Mouse (Mus musculus) right cerebral cortex, postnatal 14 days (tissue): ENCODE results near the gene Eif4b.

ENCODE experiments used
- DNase-seq: peaks from one replicate; pipeline ENCODE4 v3.0.0; 2022

Eif4b gene

DNA sequence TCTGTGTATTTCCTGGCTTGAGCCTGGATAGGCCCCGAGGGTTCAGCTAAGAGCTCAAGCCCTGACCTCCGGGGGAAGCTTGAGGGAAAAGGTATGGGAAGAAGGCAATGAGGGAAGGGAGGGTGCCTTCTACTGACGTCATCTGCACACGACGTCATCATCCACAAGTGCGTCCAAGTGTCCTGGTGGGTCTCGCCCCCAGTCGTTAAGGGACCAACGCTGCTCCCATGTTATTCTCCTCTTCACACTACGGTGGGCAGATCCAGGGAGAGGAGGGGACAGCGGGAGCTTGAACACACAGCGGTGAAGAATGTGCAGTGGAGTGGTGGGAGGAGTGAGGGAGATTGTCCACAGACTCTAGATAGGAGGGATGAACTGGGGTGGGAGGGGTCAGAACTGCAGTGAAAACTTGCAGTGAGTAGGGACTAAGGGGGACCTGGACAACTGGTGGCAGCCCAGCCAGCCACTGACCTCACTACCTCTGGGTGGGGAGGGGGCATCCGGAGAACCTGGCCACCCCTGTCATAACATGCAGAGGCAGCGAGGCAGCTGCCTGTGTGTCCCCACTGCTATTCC lies 29.9 kb downstream of the Eif4b start:
- no peak for DNase-seq

GRCm38 (mm10) chr15:102103947-102104555 lies 30.5 kb downstream of the Eif4b start:
- no peak for DNase-seq

DNA sequence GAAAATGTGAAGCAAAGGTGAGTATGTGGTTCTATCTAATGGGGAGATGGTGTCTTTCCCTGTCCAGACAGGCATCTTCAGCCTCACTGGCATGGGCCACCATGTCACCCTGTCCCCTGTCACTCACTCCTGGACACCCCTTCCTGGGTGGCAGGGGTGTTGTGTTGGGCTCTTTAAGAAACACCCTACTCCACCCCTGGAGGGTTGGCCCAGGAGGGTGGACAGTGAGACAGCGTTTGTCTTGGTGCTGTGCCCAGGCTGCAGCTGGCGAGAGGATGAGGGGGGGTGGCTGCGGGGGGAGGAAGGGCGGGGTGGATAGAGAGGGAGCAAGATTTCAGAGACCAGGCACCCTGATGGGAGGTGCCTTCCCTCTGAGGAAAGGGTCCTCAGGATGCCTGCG lies 31.8 kb downstream of the Eif4b start:
- no peak for DNase-seq

DNA sequence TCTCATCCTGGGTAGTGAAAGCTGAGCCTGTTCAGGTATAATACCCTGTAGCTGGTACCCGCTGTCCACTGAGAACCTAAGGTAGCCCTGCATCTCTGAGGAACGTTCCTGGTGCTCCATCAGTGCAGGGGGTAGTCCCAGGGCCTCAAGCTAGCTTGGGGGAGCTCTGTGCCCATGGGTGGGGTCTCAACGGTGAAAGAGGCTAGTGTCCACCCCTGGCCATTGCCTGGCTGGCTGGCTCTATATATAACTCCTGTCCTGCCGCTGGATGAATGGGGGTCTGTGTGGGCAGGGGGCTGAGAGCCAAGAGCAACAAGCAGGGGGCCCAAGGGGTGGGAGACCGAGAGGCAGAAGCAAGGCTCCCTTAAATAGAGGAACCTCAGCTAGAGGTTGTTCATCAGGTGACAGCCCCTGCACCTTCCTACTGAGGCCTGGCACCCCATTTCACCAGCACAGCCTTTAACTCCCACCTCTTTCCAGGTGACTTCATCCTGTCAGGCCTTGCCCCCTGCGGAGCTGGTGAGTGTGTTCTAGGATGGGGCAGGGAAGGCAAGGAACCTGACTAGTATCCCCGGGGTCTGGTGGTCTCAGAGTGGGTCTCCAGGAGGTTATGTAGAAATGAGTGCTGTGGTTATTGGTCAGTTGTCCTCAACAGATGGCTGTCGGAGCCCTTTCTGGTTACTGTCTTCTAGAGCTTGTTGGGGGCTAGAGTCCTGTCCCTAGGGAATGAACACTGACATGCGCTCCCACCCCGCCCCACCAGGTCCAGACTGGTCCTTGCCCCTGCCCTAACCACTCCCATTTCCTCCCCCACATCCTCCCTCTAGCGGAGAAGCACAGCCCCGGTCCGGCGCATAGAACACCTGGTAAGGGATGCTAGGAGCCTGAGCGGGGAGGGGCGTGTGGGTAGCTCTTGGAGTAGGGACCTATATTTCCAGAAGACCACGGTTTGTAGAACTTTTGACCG lies 32.5 kb downstream of the Eif4b start:
- DNase-seq = no peak

DNA sequence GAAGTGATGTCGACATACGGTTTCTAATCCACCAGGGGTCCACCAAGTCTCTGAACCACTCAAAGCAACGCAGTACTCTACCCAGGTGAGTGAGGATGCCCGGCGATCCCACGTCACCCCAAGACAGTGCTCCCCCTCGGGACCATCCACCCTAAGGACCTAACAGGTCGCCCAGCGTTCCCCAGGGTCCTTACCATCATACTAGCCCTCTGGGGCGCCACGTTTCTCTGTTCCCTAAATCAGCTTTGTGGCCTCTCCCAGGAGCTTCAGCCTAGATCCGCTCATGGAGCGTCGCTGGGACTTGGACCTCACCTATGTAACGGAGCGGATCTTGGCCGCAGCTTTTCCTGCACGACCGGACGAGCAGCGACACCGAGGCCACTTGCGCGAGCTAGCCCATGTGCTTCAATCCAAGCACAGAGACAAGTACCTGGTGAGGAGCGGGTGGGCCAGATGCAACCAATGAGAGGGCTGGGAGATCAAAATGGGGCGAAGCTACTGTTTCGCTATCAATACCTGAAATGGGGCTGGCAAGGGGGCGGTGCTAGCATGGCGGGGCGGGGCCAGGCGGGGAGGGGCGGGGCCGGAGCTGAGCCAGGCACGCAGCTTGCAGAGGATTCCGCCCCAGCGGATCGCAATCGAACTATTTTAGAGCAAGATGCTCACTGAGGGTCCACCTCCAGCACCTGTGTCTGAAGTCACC lies 33.3 kb downstream of the Eif4b start:
- no peak for DNase-seq

- DNase-seq = peak; percentile 80
These were observed 34.4 kb downstream of the Eif4b start for GRCm38 (mm10) chr15:102107689-102108573.

- DNase-seq = peak; percentile 77
These were observed 35.3 kb downstream of the Eif4b start for GRCm38 (mm10) chr15:102108651-102109525.

DNA sequence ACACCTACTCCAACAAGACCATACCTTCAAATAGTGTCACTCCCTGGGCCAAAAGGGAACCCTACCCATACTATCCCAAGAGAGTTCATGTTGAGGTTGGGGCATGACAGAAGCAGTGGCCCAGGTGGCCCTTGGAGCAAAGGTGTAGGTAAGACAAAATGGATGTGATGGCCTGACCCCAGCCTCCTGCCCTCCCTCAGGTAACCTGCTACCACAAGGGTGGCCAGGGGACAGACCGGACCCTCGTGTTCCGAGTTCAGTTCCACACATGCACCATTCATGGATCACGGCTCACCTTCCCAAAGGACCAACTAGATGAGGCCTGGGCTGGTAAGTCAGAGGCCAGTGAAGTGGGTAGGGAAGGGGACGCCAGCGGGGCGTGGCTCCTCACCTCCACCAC lies 36.7 kb downstream of the Eif4b start:
- DNase-seq = no peak

DNA sequence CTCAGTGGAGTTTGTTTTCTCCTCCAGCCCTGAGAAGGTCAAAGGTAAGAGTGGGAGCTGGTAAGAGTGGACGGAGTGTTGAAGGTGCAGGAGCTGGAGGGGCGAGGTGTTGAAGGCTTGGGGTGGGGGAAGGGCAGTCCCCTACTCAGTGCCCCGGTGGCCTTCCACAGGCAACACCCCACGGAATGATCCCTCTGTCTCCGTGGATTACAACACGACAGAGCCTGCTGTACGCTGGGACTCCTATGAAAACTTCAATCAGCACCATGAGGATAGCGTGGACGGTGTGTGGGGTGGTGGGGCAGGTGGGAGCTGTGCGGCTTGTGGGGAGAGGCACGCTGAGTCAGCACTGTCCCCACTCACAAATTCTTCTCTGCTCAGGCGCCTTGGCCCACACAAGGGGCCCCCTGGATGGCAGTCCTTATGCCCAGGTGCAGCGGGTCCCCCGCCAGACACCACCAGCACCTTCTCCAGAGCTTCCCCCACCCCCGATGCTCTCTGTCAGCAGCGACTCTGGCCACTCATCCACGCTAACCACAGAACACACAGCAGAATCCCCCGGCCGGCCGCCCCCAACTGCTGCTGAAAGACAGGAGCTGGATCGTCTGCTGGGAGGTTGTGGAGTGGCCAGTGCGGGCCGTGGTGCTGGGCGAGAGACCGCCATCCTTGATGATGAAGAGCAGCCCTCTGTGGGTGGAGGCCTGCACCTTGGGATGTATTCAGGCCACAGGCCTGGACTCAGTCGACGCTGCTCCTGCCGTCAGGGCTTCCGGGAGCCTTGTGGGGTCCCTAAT lies 37.3 kb downstream of the Eif4b start:
- DNase-seq = no peak

DNA sequence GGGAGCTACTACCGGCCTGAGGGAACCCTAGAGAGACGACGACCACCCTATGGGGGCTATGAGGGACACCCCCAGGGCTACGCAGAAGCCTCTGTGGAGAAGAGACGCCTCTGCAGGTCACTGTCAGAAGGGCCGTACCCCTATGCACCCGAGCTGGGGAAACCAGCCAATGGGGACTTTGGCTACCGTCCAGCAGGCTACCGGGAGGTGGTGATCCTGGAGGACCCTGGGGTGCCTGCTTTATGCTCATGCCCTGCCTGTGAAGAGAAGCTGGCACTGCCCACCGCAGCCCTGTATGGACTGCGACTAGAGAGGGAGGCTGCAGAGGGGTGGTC lies 37.9 kb downstream of the Eif4b start:
- no peak for DNase-seq

DNA sequence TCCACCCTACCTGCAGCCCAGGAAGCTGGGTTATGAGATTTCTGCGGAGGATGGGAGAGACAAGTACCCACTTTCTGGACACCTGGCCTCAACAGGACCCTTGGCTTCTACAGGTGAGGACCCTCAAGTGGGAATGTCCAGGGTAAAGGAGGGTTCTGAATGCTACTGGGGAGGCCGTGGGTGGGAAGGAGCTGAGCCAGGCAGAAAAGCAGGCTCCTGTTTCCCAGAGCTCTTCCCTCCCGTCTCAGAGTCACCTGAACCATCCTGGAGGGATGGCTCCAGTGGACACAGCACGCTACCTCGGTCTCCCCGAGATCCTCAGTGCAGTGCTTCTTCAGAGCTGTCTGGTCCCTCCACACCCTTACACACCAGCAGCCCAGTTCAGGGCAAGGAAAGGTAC lies 38.6 kb downstream of the Eif4b start:
- no peak for DNase-seq

DNA sequence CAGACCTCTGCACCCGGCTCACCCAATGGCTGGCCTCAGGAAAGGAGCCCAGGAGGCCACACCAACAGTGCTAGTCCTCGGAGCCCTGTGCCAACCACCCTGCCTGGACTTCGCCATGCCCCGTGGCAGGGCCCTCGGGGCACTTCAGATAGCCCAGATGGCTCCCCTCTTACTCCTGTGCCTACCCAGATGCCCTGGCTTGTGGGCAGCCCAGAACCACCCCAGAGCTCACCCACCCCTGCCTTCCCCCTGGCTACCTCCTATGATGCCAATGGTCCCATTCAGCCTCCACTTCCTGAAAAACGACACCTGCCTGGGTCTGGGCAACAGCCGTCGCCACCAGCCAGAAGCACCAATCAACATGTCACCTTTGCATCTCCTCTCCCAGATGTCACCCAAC lies 39.3 kb downstream of the Eif4b start:
- no peak for DNase-seq

DNA sequence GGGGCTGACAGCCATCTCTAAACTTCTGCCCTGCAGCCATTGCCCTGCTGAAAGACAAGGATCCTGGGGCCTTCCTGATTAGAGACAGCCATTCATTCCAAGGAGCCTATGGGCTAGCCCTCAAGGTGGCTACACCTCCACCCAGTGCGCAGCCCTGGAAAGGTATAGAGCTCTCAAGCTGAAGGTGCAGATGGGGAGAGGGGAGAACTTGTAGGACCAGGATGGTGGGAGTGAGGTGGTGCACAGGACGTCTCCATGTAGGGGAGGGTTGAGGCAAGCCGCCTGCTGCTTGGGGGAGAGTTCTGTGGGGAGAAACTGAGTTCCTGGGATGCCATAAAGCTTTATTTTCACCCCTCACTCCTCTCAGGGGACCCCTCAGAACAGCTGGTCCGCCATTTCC lies 40.1 kb downstream of the Eif4b start:
- DNase-seq = no peak

- DNase-seq = no peak
These were observed 41.2 kb downstream of the Eif4b start for GRCm38 (mm10) chr15:102114651-102115260.

DNA sequence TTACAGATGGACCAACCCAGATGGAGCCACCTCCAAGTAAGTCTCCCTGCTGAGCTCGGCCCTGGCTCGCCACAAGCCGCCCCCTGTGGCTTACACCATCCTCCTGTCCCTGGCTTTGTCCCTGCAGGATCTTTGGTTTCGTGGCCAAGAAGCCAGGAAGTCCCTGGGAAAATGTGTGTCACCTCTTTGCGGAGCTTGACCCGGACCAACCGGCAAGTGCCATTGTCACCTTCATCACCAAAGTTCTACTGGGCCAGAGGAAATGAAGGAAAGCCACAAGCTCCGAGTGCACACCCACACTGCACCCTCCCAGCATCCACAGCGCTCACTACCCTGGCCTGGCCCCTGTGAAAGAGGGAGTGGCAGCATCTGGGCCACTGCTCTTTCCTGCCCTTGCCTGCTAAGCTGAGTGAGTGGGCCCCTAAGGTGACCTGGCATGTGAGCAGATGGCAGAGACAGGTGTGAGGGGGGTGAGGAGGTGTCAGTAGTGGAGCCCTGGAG lies 42.2 kb downstream of the Eif4b start:
- DNase-seq = no peak

GRCm38 (mm10) chr15:102116753-102117415 lies 43.3 kb downstream of the Eif4b start:
- DNase-seq = no peak

- no peak for DNase-seq
These were observed 44.2 kb downstream of the Eif4b start for GRCm38 (mm10) chr15:102117461-102118443.

DNA sequence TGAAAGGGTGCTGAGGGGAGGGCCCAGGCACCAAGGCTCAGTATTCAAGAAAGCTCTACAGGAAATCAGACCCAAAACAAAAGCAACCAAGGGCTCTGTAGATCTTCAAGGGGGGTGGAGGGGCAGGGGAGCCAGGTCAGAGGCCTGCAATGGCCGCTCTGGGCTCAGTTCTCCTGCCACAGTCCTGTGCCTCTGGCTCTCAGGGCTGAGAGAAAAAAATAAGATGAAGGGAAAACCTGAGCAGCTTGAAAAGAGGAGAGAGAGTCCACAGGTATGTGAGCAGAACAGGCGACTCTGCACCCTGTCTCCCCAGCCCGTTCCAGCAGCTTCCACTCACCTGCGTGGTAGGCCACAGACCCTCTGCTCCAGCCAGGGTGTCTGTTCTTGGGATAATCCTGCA lies 45.0 kb downstream of the Eif4b start:
- DNase-seq = no peak
